Mouse (Mus musculus) midbrain, embryonic 16.5 days (tissue): Measurements from ENCODE around the gene Olfr94. TPM values are rescaled to one million over a fixed set of nuclear protein-coding genes. Genes with fewer than 3 reads are reported as not detected.

ENCODE experiments used
- ATAC-seq: fragments of 200-750 bp; cut with Nextera tagmentation; 2 replicates; pipeline ENCODE4 v1.8.0; 2017; ENCODE audit warnings: moderate TSS enrichment
- H3K27ac ChIP-seq: fragments of 300-500 bp; sonication (generic); 2 replicates; pipeline ENCODE4 v1.5.1; 2014; ENCODE audit warnings: mild to moderate bottlenecking, low read length, mixed read lengths
- H3K27me3 ChIP-seq: fragments of 300-500 bp; sonication (generic); 2 replicates; pipeline ENCODE4 v1.6.1; 2014; ENCODE audit warnings: low read depth, low read length, mixed read lengths; ENCODE audit not compliant: control insufficient read depth, insufficient read depth
- H3K36me3 ChIP-seq: fragments of 300-500 bp; sonication (generic); 2 replicates; pipeline ENCODE4 v1.6.1; 2014; ENCODE audit warnings: mild to moderate bottlenecking, low read length, moderate library complexity, mixed read lengths; ENCODE audit not compliant: control insufficient read depth, insufficient read depth
- H3K4me1 ChIP-seq: fragments of 300-500 bp; sonication (generic); 2 replicates; pipeline ENCODE4 v1.6.1; 2014; ENCODE audit warnings: mild to moderate bottlenecking, low read length, mixed read lengths; ENCODE audit not compliant: control insufficient read depth, insufficient read depth
- H3K4me2 ChIP-seq: fragments of 300-500 bp; sonication (generic); 2 replicates; pipeline ENCODE4 v1.6.1; 2014; ENCODE audit warnings: mild to moderate bottlenecking, low read length, mixed read lengths
- H3K4me3 ChIP-seq: fragments of 300-500 bp; sonication (generic); 2 replicates; pipeline ENCODE4 v1.5.1; 2014; ENCODE audit warnings: low read depth, mild to moderate bottlenecking, low read length, moderate library complexity, mixed read lengths
- H3K9ac ChIP-seq: fragments of 300-500 bp; sonication (generic); 2 replicates; pipeline ENCODE4 v1.6.1; 2014; ENCODE audit warnings: low read depth, low read length, mixed read lengths
- H3K9me3 ChIP-seq: fragments of 300-500 bp; sonication (generic); replicated peaks from 2 replicates; pipeline ENCODE4 v1.6.1; 2014; ENCODE audit warnings: mild to moderate bottlenecking, low read length, mixed read lengths; ENCODE audit not compliant: control insufficient read depth, poor library complexity, severe bottlenecking
- WGBS: fragments of 180-500 bp; shearing (Covaris S2); extraction: QIAGEN DNeasy Blood & Tissue Kit; methylation state at CpG from one replicate; pipeline ENCODE4 v1.1.7; 2014; 5-methylcytosine and 5-hydroxymethylcytosine counted together
- polyA plus RNA-seq: library from polyadenylated mRNA; unstranded; fragments of >200 nt; fragmentation: Nextera tagmentation; extraction: Ambion mirVana; gene quantifications from 2 replicates; pipeline ENCODE4 v1.2.1, GENCODE M21; 2015

Olfr94 gene
- polyA plus RNA-seq, 1 experiment from 2014 or later, result not detected

DNA sequence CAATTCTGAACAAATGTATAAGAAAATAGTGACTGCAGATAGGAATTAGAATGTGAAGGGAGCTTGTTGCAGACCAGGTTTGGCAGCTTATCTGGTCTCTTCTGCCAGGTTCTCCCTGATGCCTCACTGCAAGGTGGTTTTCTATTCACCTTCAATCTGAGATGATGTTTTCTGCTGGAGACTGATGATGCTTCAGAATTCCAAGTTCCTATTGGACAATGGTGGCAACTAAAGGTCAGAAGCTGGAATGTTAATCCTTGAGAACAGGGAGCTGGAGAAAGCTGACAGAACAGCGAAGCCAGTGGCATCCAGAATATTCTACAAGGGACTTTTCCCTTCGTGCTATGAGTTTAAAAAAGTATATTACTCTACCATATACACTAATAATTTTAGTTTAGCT is 10.1 kb downstream of the Olfr94 start:
- no peaks in the 10 kb centered on the region for H3K4me1 ChIP-seq
- no peak overlapping the region for H3K9ac ChIP-seq
- no peaks in the 10 kb centered on the region for H3K9me3 ChIP-seq
- no peak overlapping the region for H3K4me2 ChIP-seq
- no peak overlapping the region for H3K27ac ChIP-seq
- 32% methylated on average over 2 of the region's 2 CpGs for WGBS
- no peaks in the 10 kb centered on the region for H3K36me3 ChIP-seq
- ATAC-seq, result no peak
- no peaks in the 10 kb centered on the region for H3K27me3 ChIP-seq
- no peak overlapping the region for H3K4me3 ChIP-seq

DNA sequence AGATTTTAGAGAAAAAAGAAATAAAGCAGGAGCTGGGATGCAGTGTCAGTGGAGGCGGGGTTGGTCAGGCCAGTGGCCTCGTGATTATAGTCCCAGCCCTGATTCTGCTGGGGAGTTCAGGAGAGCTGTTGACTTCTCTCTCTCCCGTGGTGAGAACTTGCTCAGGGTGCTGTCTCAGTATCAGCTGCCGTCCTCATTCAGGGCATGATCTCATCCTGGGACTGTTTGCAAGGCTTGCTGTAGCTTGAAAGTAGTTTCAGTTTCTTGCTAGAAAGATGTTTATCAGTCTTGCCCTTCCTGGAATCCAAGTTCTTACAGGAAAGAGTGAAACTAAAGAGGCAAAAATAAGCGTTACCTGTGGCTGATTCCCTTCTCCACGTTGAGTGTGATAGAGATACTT is 15.3 kb downstream of the Olfr94 start:
- Histone ChIP-seq H3K4me2 (no peak overlapping the region), H3K4me3 (no peak overlapping the region), H3K9ac (no peak overlapping the region), H3K9me3 (no peaks in the 10 kb centered on the region), H3K4me1 (no peaks in the 10 kb centered on the region), H3K27me3 (no peaks in the 10 kb centered on the region), H3K27ac (no peak overlapping the region), H3K36me3 (no peaks in the 10 kb centered on the region)
- 61% methylated on average over 6 of the region's 6 CpGs for WGBS
- ATAC-seq, result no peak

- no peak within 1 kb of the TSS for H3K27ac ChIP-seq
- H3K9ac ChIP-seq, result no peak within 1 kb of the TSS
- H3K4me1 ChIP-seq, result no peaks in the 10 kb centered on the region
- no peaks in the 10 kb centered on the region for H3K36me3 ChIP-seq
- ATAC-seq, result no peak
- H3K4me2 ChIP-seq, result no peak within 1 kb of the TSS
- H3K9me3 ChIP-seq, result no peaks in the 10 kb centered on the region
- no peak within 1 kb of the TSS for H3K4me3 ChIP-seq
- H3K27me3 ChIP-seq, result no peaks in the 10 kb centered on the region
Observed at GRCm38 (mm10) chr17:37161394-37161793, 39.4 kb downstream of the Olfr94 start, which contains the start of gene Olfr93. Gene Olfr93 (minus strand): TSS chr17:37161494.

Other genes with a start within 250 kb of the Olfr94 start
- gene Ppp1r11, start 249.3 kb downstream of the Olfr94 start, polyA plus RNA-seq, result 158 and 166 TPM in 2 replicates
- gene Znrd1, start 242.4 kb downstream of the Olfr94 start, polyA plus RNA-seq, result 47.3 and 52.3 TPM in 2 replicates
- gene Znrd1as, start 242.4 kb downstream of the Olfr94 start, polyA plus RNA-seq, result 4.7 and 6.5 TPM in 2 replicates
- gene 2410137M14Rik, start 219.8 kb downstream of the Olfr94 start, polyA plus RNA-seq, result 0.42 and 0.44 TPM in 2 replicates
- gene H2-M5, start 211.5 kb downstream of the Olfr94 start, polyA plus RNA-seq, result 2.9 and 3.4 TPM in 2 replicates
- gene Zfp57, start 199.8 kb downstream of the Olfr94 start, polyA plus RNA-seq, result 280 and 312 TPM in 2 replicates
- 2.0 and 3.2 TPM in 2 replicates for gene Mog, start 177.6 kb downstream of the Olfr94 start, polyA plus RNA-seq
- 81.7 and 94.9 TPM in 2 replicates for gene Gabbr1, start 155.0 kb downstream of the Olfr94 start, polyA plus RNA-seq
- not detected in 2 replicates for gene Olfr90, start 112.5 kb downstream of the Olfr94 start, polyA plus RNA-seq
- gene Olfr91, start 102.7 kb downstream of the Olfr94 start, polyA plus RNA-seq, result not detected in 2 replicates
- gene Olfr92, start 80.9 kb downstream of the Olfr94 start, polyA plus RNA-seq, result not detected in 2 replicates
- gene Olfr93, start 39.5 kb downstream of the Olfr94 start, polyA plus RNA-seq, result not detected in 2 replicates
- gene Ubd, start 7.1 kb downstream of the Olfr94 start, polyA plus RNA-seq, result not detected in 2 replicates
- gene Olfr95, start 12.1 kb upstream of the Olfr94 start, polyA plus RNA-seq, result 0.04 TPM in 1 of 2 replicates, not detected in the other
- not detected in 2 replicates for gene Olfr96, start 19.2 kb upstream of the Olfr94 start, polyA plus RNA-seq
- gene Olfr97, start 36.3 kb upstream of the Olfr94 start, polyA plus RNA-seq, result not detected in 2 replicates
- gene Olfr98, start 62.8 kb upstream of the Olfr94 start, polyA plus RNA-seq, result not detected in 2 replicates
- 1.2 and 1.9 TPM in 2 replicates for gene H2-M3, start 69.2 kb upstream of the Olfr94 start, polyA plus RNA-seq
- not detected in 2 replicates for gene Olfr99, start 82.5 kb upstream of the Olfr94 start, polyA plus RNA-seq
- gene Olfr101, start 103.3 kb upstream of the Olfr94 start, polyA plus RNA-seq, result not detected in 2 replicates
- gene Olfr102, start 116.1 kb upstream of the Olfr94 start, polyA plus RNA-seq, result not detected in 2 replicates
- gene Olfr103, start 138.7 kb upstream of the Olfr94 start, polyA plus RNA-seq, result not detected in 2 replicates
- gene Olfr104-ps, start 158.6 kb upstream of the Olfr94 start, polyA plus RNA-seq, result not detected in 2 replicates
- not detected in 2 replicates for gene Olfr105-ps, start 178.0 kb upstream of the Olfr94 start, polyA plus RNA-seq
- not detected in 2 replicates for gene Olfr106-ps, start 189.4 kb upstream of the Olfr94 start, polyA plus RNA-seq
- not detected in 2 replicates for gene Olfr107, start 198.2 kb upstream of the Olfr94 start, polyA plus RNA-seq
- not detected in 2 replicates for gene Olfr108, start 244.5 kb upstream of the Olfr94 start, polyA plus RNA-seq